Mouse (Mus musculus): ENCODE measurements around the gene Lix1l.

The Lix1l gene

GRCm38 (mm10) chr3:96600639-96601250, at the start of gene Lix1l:
TSS of gene Lix1l (plus strand) at chr3:96601149.
- DNase-seq, result peak; percentile 97

- no peak for DNase-seq
These were observed 49.7 kb upstream of the Lix1l start for GRCm38 (mm10) chr3:96551203-96551602.

- DNase-seq, result no peak
These were observed 49.1 kb upstream of the Lix1l start for GRCm38 (mm10) chr3:96551890-96552289.

- no peak for DNase-seq
These were observed 47.3 kb upstream of the Lix1l start for GRCm38 (mm10) chr3:96553601-96554000.

GRCm38 (mm10) chr3:96554251-96554650, 46.7 kb upstream of the Lix1l start:
- no peak for DNase-seq

- DNase-seq, result peak; percentile 51
These were observed 45.8 kb upstream of the Lix1l start for GRCm38 (mm10) chr3:96555041-96555596.

GRCm38 (mm10) chr3:96555999-96556614, 44.8 kb upstream of the Lix1l start:
- DNase-seq, result no peak

- no peak for DNase-seq
These were observed 44.0 kb upstream of the Lix1l start for GRCm38 (mm10) chr3:96556651-96557635.

GRCm38 (mm10) chr3:96557694-96558093, 43.3 kb upstream of the Lix1l start, which contains the start of gene Txnip:
TSS of gene Txnip (plus strand) at chr3:96557957.
- peak; percentile 98 for DNase-seq

- no peak for DNase-seq
These were observed 42.8 kb upstream of the Lix1l start for GRCm38 (mm10) chr3:96558159-96558558.

GRCm38 (mm10) chr3:96558668-96559196, 42.2 kb upstream of the Lix1l start:
- no peak for DNase-seq

GRCm38 (mm10) chr3:96559398-96559910, 41.5 kb upstream of the Lix1l start:
- DNase-seq, result no peak

GRCm38 (mm10) chr3:96559911-96560850, 40.8 kb upstream of the Lix1l start:
- DNase-seq, result no peak

GRCm38 (mm10) chr3:96560881-96561668, 39.9 kb upstream of the Lix1l start:
- DNase-seq, result no peak

GRCm38 (mm10) chr3:96561946-96562681, 38.8 kb upstream of the Lix1l start:
- DNase-seq, result no peak

- no peak for DNase-seq
These were observed 37.7 kb upstream of the Lix1l start for GRCm38 (mm10) chr3:96563267-96563666.

GRCm38 (mm10) chr3:96563911-96564632, 36.9 kb upstream of the Lix1l start:
- no peak for DNase-seq

- DNase-seq, result peak; percentile 57
These were observed 36.3 kb upstream of the Lix1l start for GRCm38 (mm10) chr3:96564633-96565032.

GRCm38 (mm10) chr3:96565105-96565504, 35.8 kb upstream of the Lix1l start:
- no peak for DNase-seq

Measured in layer of hippocampus, adult 9-11 months (tissue).